Mouse (Mus musculus): ENCODE results near the gene Anapc2. TPM values are rescaled to one million over a fixed set of nuclear protein-coding genes. Genes with fewer than 3 reads are reported as not detected.

Anapc2 gene
- polyA plus RNA-seq, 1 experiment from 2014 or later, result 99.7 TPM

DNA sequence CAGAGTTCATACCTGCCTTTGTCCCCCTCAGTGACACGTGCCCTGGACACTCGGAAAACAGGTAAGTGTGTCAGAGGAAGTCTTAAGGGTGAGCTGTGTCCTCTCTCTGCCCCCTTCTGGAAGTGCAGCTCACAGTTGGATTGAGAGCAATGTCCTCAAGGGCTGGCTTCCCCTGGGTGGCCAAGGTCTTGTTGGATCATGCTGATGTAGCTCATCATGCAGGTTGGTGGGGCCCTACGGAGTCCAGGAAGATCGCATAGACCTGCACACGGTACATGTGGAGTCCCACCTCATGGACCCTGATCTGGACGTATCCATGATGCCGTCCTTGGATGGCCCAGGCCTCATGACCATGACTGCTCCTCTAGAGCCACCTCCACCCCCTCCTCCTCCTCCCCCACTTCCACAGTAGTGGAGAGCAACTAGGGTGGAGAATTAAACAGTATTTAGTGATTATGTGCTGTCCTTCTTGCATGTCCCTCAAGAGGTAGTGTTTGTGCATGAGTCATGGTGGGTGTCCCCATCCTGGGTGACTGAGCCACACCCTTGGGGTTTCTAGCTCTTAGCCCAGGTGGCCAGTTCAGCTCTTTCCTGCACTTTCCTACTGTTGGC, 16.6 kb downstream of the Anapc2 start:
- POLR2A ChIA-PET, result interaction anchor here (0.9 kb wide), 1 partner anchor 32 kb away, joined by 3 read pairs; no protein-coding TSS in a partner anchor
- DNase-seq (ENCODE audit: low read depth, low spot score), result no peak
- no peaks in the 10 kb centered on the region for H3K27me3 ChIP-seq
- no peak for TF ChIP-seq CTCF (IDR thresholded peaks at IDR 0.05)
- CTCF ChIA-PET, result interaction anchor here (1.5 to 3.3 kb wide), 3 partner anchors 10 to 60 kb away, joined by 4 to 12 read pairs (median 7); no protein-coding TSS in a partner anchor
- no peak for ATAC-seq
- in situ Hi-C loops (cut with MboI; ENCODE audit: low pct_unique_long_range_greater_than_20kb), result no loop called here

DNA sequence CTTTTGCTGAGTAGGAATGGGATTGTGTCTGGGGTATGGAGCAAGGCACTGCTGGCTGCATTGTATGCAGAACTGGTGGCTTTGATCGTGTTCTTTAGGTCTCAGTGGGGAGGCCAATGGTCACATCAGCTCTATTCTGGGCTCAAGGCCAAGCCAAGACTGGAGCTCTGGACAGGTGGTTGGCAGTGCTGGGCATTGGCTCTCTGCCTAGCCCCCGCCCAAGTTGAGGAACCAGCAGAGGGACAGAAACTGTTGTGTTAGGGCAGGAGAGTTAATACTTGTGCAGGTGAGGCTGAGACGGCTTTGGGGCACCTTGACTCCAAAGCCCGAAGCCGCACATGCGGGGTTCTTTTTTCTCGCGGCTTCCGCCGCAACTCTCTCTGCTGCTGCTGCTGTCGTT, 17.4 kb downstream of the Anapc2 start, which contains the start of gene Lrrc26:
Gene Lrrc26 (plus strand): TSS at position 265 of the 400 bp plus-strand sequence.
- no peak for ATAC-seq
- in situ Hi-C loops (cut with MboI; ENCODE audit: low pct_unique_long_range_greater_than_20kb), result no loop called here
- ChIA-PET POLR2A (no interaction called here), CTCF (interaction anchor here (1.5 to 3.3 kb wide), 3 partner anchors 11 to 61 kb away, joined by 4 to 12 read pairs (median 7); no protein-coding TSS in a partner anchor)
- peaks cover 1% of the 10 kb centered on the region for H3K27me3 ChIP-seq
- TF ChIP-seq CTCF (IDR thresholded peaks at IDR 0.05), result no peak
- no peak for DNase-seq (ENCODE audit: low read depth, low spot score)

DNA sequence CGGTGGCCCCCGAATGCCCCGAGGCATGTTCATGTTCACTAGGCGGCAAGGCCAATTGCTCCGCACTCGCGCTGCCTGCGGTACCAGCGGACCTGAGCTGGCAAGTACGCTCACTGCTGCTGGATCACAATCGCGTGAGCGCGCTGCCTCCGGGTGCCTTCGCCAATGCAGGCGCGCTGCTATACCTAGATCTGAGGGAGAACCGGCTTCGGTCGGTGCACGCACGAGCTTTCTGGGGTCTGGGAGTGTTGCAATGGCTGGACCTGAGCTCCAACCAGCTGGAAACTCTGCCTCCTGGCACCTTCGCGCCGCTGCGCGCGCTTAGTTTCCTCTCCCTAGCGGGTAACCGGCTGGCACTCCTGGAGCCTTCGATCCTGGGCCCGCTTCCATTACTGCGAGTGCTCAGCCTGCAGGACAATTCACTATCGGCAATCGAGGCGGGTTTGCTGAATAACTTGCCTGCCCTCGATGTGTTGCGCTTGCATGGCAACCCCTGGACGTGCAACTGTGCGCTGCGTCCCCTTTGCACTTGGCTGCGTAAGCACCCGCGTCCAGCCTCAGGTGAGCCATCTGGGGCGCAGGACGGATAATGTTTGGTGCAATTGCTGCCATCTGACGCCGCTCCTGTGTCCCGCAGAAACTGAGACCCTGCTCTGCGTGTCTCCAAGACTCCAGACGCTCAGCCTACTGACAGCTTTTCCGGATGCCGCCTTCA, 18.0 kb downstream of the Anapc2 start:
- ATAC-seq, result no peak
- peaks cover 7% of the 10 kb centered on the region for H3K27me3 ChIP-seq
- in situ Hi-C loops (cut with MboI; ENCODE audit: low pct_unique_long_range_greater_than_20kb), result no loop called here
- ChIA-PET CTCF (interaction anchor here (1.5 to 3.3 kb wide), 3 partner anchors 12 to 62 kb away, joined by 3 to 12 read pairs (median 4); no protein-coding TSS in a partner anchor), POLR2A (interaction anchor here (1.1 kb wide), 1 partner anchor 18 kb away, joined by 6 read pairs; the partner anchor contains the start of genes Anapc2 and Ssna1)
- no peak for DNase-seq (ENCODE audit: low read depth, low spot score)
- no peak for TF ChIP-seq CTCF (IDR thresholded peaks at IDR 0.05)

DNA sequence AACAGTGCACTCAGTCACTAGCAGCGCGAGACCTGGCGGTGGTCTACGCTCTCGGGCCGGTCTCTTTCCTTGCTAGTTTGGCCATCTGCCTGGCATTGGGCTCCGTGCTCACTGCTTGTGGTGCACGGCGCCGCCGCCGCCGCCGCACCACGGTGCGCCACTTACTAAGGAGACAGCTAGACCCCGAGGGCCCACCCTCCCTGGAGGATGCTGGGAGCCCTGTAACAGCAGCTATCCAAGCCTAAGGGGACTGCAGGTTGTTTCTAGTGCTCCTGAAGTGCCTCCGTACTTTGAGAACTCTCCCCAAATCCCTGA, 18.5 kb downstream of the Anapc2 start:
- ChIA-PET CTCF (interaction anchor here (1.5 kb wide), 1 partner anchor 62 kb away, joined by 3 read pairs; no protein-coding TSS in a partner anchor), POLR2A (interaction anchor here (1.1 kb wide), 1 partner anchor 19 kb away, joined by 6 read pairs; the partner anchor contains the start of genes Anapc2 and Ssna1)
- H3K27me3 ChIP-seq, result peaks cover 12% of the 10 kb centered on the region
- ATAC-seq (no peak), DNase-seq (ENCODE audit: low read depth, low spot score) (no peak)
- in situ Hi-C loops (cut with MboI; ENCODE audit: low pct_unique_long_range_greater_than_20kb), result no loop called here
- TF ChIP-seq CTCF (IDR thresholded peaks at IDR 0.05), result no peak

- DNase-seq (ENCODE audit: low read depth, low spot score), result no peak
- peaks cover 16% of the 10 kb centered on the region for H3K27me3 ChIP-seq
- POLR2A ChIA-PET, result interaction anchor here (1.1 kb wide), 1 partner anchor 20 kb away, joined by 6 read pairs; the partner anchor contains the start of genes Anapc2 and Ssna1
- TF ChIP-seq CTCF (IDR thresholded peaks at IDR 0.05), result no peak
- ATAC-seq, result no peak
- in situ Hi-C loops (cut with MboI; ENCODE audit: low pct_unique_long_range_greater_than_20kb), result no loop called here
- CTCF ChIA-PET, result interaction anchor here (1.3 to 1.8 kb wide), 5 partner anchors 10 to 63 kb away, joined by 3 to 13 read pairs (median 4); no protein-coding TSS in a partner anchor
Observed at GRCm38 (mm10) chr2:25291184-25292053, 19.1 kb downstream of the Anapc2 start.

- ChIA-PET POLR2A (no interaction called here), CTCF (interaction anchor here (0.8 to 1.8 kb wide), 12 partner anchors 8 to 64 kb away, joined by 3 to 13 read pairs (median 4); partner anchors contain the start of genes Anapc2 and Ssna1)
- DNase-seq (ENCODE audit: low read depth, low spot score) (no peak), ATAC-seq (no peak)
- peaks cover 20% of the 10 kb centered on the region for H3K27me3 ChIP-seq
- in situ Hi-C loops (cut with MboI; ENCODE audit: low pct_unique_long_range_greater_than_20kb), result no loop called here
- TF ChIP-seq CTCF (IDR thresholded peaks at IDR 0.05), result no peak
Observed at GRCm38 (mm10) chr2:25292054-25292544, 19.8 kb downstream of the Anapc2 start.

GRCm38 (mm10) chr2:25292856-25293255, 20.6 kb downstream of the Anapc2 start:
- ATAC-seq, result no peak
- in situ Hi-C loops (cut with MboI; ENCODE audit: low pct_unique_long_range_greater_than_20kb), result no loop called here
- DNase-seq (ENCODE audit: low read depth, low spot score), result no peak
- no peak for TF ChIP-seq CTCF (IDR thresholded peaks at IDR 0.05)
- peaks cover 27% of the 10 kb centered on the region for H3K27me3 ChIP-seq
- ChIA-PET CTCF (interaction anchor here (0.8 to 1.8 kb wide), 11 partner anchors 9 to 64 kb away, joined by 3 to 13 read pairs (median 4); partner anchors contain the start of genes Anapc2 and Ssna1), POLR2A (interaction anchor here (0.7 kb wide), 1 partner anchor 25 kb away, joined by 3 read pairs; no protein-coding TSS in a partner anchor)

- in situ Hi-C loops (cut with MboI; ENCODE audit: low pct_unique_long_range_greater_than_20kb), result no loop called here
- ATAC-seq (no peak), DNase-seq (ENCODE audit: low read depth, low spot score) (no peak)
- POLR2A ChIA-PET, result no interaction called here
- CTCF ChIA-PET, result interaction anchor here (1.4 kb wide), 2 partner anchors 10 to 12 kb away, joined by 4 to 8 read pairs; no protein-coding TSS in a partner anchor
- TF ChIP-seq CTCF (IDR thresholded peaks at IDR 0.05), result no peak
- peaks cover 35% of the 10 kb centered on the region for H3K27me3 ChIP-seq
Observed at GRCm38 (mm10) chr2:25293706-25294105, 21.4 kb downstream of the Anapc2 start.

- H3K27me3 ChIP-seq, result peaks cover 39% of the 10 kb centered on the region
- in situ Hi-C loops (cut with MboI; ENCODE audit: low pct_unique_long_range_greater_than_20kb), result no loop called here
- DNase-seq (ENCODE audit: low read depth, low spot score) (no peak), ATAC-seq (no peak)
- TF ChIP-seq CTCF (IDR thresholded peaks at IDR 0.05), result no peak
- POLR2A ChIA-PET, result no interaction called here
- CTCF ChIA-PET, result interaction anchor here (1.7 kb wide), 1 partner anchor 17 kb away, joined by 4 read pairs; no protein-coding TSS in a partner anchor
Observed at GRCm38 (mm10) chr2:25297093-25297492, 24.8 kb downstream of the Anapc2 start.

DNA sequence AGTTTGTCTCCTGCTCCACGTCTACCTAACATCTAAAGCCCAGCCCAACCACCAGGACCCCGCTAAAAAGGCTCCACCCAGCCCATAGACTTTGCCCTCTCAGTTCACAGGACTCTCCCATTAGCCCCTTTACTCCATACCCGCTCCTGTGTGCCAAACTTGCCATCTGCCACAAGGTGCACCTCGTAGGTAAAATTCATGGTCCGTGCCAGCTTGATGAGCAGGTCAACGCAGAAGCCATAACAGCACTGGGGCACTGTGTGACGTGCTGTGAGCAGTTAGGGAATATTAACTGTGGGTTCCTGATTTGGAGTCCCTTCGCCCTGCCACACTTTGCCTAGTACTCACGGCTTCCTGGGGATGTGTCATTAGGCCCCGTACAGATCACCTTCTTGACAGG, 25.8 kb downstream of the Anapc2 start:
- DNase-seq (ENCODE audit: low read depth, low spot score) (no peak), ATAC-seq (no peak)
- CTCF ChIA-PET, result no interaction called here
- H3K27me3 ChIP-seq, result peaks cover 48% of the 10 kb centered on the region
- in situ Hi-C loops (cut with MboI; ENCODE audit: low pct_unique_long_range_greater_than_20kb), result no loop called here
- no peak for TF ChIP-seq CTCF (IDR thresholded peaks at IDR 0.05)
- POLR2A ChIA-PET, result no interaction called here

Data from Patski (cell line).